Mouse (Mus musculus) forebrain, embryonic 14.5 days (tissue): ENCODE results near the gene Antxr1. TPM values are rescaled to one million over a fixed set of nuclear protein-coding genes. Genes with fewer than 3 reads are reported as not detected.

ENCODE experiments used
- ATAC-seq: fragments of 200-750 bp; cut with Nextera tagmentation; 2 replicates; pipeline ENCODE4 v1.8.0; 2017; ENCODE audit warnings: mild to moderate bottlenecking, moderate library complexity
- DNase-seq: peaks from one replicate; pipeline ENCODE4 v3.0.0-alpha.2; 2015; ENCODE audit warnings: low spot score
- H3K27ac ChIP-seq: fragments of 300-500 bp; sonication (generic); 2 replicates; pipeline ENCODE4 v1.5.1; 2014; ENCODE audit warnings: low read depth, mild to moderate bottlenecking, control low read depth, low read length, moderate library complexity
- H3K27me3 ChIP-seq: fragments of 300-500 bp; sonication (generic); replicated peaks from 2 replicates; pipeline ENCODE4 v1.6.1; 2014; ENCODE audit warnings: low read length, control low read depth, mixed read lengths; ENCODE audit not compliant: control insufficient read depth, insufficient read depth
- H3K36me3 ChIP-seq: fragments of 300-500 bp; sonication (generic); 2 replicates; pipeline ENCODE4 v1.6.1; 2014; ENCODE audit warnings: low read length, control low read depth; ENCODE audit not compliant: control insufficient read depth, insufficient read depth
- H3K4me1 ChIP-seq: fragments of 300-500 bp; sonication (generic); 2 replicates; pipeline ENCODE4 v1.6.1; 2014; ENCODE audit warnings: antibody characterized with exemption, low read length, control low read depth; ENCODE audit not compliant: control insufficient read depth, insufficient read depth
- H3K4me2 ChIP-seq: fragments of 300-500 bp; sonication (generic); 2 replicates; pipeline ENCODE4 v1.6.1; 2014; ENCODE audit warnings: mild to moderate bottlenecking, control low read depth, low read length
- H3K4me3 ChIP-seq: fragments of 300-500 bp; sonication (generic); 2 replicates; pipeline ENCODE4 v1.5.1; 2014; ENCODE audit warnings: low read depth, low read length, control low read depth
- H3K9ac ChIP-seq: fragments of 300-500 bp; sonication (generic); 2 replicates; pipeline ENCODE4 v1.6.1; 2014; ENCODE audit warnings: mild to moderate bottlenecking, low read length, control low read depth, moderate library complexity
- H3K9me3 ChIP-seq: fragments of 300-500 bp; sonication (generic); replicated peaks from 2 replicates; pipeline ENCODE4 v1.6.1; 2016; ENCODE audit warnings: low read length, control low read depth, mixed read lengths; ENCODE audit not compliant: control insufficient read depth
- WGBS: fragments of 180-500 bp; shearing (Covaris S2); extraction: QIAGEN DNeasy Blood & Tissue Kit; methylation state at CpG from one replicate; pipeline ENCODE4 v1.1.7; 2014; 5-methylcytosine and 5-hydroxymethylcytosine counted together
- polyA plus RNA-seq: library from polyadenylated mRNA; unstranded; fragments of >200 nt; fragmentation: Nextera tagmentation; extraction: Ambion mirVana; gene quantifications from 2 replicates; pipeline ENCODE4 v1.2.1, GENCODE M21; 2014

The Antxr1 gene
- 1.9 and 2.3 TPM in 2 replicates for polyA plus RNA-seq

DNA sequence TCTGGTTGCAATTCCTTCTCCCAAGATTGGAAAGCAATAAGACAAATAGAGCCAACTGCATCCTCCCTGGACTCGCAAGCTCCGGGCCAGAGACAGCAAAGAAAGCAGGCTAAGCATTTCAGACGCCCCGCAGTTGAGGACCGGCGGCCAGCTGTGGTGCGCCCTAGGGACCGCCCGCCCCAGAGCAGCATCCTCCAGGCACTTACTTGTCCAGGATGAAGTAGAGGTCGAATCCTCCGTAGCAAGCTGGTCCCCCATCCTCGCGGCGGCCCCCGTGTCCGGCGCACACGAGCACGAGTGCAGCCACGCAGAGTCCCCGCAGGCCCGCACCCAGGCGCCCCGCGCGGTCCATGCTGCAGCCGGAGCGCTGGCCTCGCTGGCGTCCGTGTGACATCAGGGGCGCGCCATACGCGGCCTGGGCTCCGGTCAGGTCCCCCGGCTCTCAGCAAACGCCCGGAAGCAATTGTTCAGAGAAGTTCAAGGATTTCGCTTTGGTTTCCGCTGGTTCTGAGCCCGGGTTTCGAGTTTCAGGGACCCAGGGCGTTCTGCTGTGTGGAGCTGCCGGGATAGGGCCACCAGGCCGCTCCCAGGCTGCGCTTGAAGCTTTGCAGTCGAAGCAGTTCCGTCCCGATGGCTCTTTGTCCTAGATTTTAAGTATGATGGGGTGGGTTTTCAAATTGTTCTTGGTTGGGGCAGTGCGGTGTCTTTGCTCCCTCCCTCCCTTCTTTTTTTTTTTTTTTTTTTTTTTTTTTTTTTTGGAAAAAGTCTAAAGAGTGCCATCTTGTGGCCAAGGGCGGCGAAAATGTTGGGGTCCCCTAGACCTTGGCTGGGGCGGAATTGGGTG is at the start of gene Antxr1:
Gene Antxr1 (minus strand): TSS at position 731 of the 844 bp plus-strand sequence.
- under 1% methylated on average over 54 of the region's 54 CpGs for WGBS
- Histone ChIP-seq H3K4me3 (peak within 1 kb of the TSS; percentile 64), H3K27ac (peak within 1 kb of the TSS; percentile 24; the same call in 1 of the 2 replicates), H3K27me3 (no peaks in the 10 kb centered on the region), H3K9ac (peak within 1 kb of the TSS; percentile 84), H3K4me1 (peaks cover 14% of the 10 kb centered on the region), H3K36me3 (no peaks in the 10 kb centered on the region), H3K4me2 (peak within 1 kb of the TSS; percentile 92), H3K9me3 (no peaks in the 10 kb centered on the region)
- peak; percentile 69 for DNase-seq
- ATAC-seq, result peak; percentile 82

DNA sequence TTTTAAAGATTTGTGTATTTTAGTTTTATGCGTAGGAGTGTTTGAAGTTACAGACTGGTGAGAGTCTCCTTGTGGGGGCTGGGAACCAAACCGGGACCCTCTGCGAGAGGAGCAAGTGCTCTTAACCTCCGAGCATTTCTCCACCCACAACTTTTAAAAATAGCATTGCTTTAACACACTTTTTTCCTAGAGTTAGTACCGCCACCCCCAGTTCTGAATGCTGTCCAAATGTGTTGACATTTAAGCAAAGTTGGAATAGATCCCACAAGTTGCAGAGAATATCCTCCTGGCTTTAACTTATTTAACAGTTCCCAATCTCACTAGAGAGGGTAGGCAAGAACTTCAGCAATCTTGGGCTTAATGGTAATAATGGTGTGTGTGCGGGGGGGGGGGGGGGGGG is 49.1 kb upstream of the Antxr1 start:
- Histone ChIP-seq H3K4me1 (no peaks in the 10 kb centered on the region), H3K9me3 (no peaks in the 10 kb centered on the region), H3K36me3 (no peaks in the 10 kb centered on the region), H3K9ac (no peak overlapping the region), H3K27ac (no peak overlapping the region), H3K27me3 (no peaks in the 10 kb centered on the region), H3K4me3 (no peak overlapping the region), H3K4me2 (no peak overlapping the region; the same call in 1 of the 2 replicates)
- 56% methylated on average over 5 of the region's 6 CpGs for WGBS
- ATAC-seq (no peak), DNase-seq (peak; percentile 33)

DNA sequence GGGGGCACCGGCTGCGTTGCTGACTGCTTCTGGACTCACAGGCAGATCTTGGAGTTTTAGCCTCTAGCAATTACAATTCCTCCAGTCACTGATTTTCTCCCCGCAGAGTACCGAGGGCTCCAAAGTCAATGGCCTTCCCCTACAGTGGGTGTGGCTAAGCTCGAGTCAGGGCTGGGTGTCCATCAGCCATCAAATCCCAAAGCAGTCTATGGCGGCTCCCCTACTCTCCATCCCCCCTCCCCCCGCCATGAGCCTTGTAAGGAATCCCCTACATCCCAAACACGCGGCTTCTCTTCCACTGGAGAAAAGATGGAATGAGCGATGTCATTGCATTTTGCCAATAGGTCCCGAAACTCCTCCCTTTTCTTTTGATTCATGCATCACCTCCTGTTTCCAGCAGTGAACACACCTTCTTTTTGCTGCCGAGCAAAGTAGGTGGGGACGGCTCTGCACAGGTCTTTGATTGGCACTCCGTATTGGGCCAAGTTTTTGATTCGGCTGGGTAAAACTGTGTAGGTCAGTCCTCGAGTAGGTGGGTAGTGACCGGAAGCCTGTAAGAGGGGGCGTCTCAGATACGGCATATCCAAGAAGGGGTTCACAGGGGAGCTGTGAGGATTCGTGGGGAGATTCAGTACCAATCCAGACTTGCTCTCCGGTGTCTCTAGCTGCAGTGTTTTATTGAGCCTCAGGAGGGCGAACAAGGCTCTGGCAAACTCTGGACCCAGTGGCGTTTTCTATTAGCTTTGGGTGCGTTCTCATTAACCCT is 48.5 kb upstream of the Antxr1 start:
- H3K27me3 ChIP-seq, result no peaks in the 10 kb centered on the region
- ATAC-seq (peak; percentile 32; the same call in 1 of the 2 replicates), DNase-seq (peak; percentile 54)
- H3K4me2 ChIP-seq, result peak overlapping the region; percentile 57
- no peaks in the 10 kb centered on the region for H3K9me3 ChIP-seq
- WGBS, result 6% methylated on average over 24 of the region's 24 CpGs
- H3K4me3 ChIP-seq, result peak overlapping the region; percentile 23
- peak overlapping the region; percentile 46; the same call in 1 of the 2 replicates for H3K9ac ChIP-seq
- no peaks in the 10 kb centered on the region for H3K4me1 ChIP-seq
- no peaks in the 10 kb centered on the region for H3K36me3 ChIP-seq
- H3K27ac ChIP-seq, result no peak overlapping the region

DNA sequence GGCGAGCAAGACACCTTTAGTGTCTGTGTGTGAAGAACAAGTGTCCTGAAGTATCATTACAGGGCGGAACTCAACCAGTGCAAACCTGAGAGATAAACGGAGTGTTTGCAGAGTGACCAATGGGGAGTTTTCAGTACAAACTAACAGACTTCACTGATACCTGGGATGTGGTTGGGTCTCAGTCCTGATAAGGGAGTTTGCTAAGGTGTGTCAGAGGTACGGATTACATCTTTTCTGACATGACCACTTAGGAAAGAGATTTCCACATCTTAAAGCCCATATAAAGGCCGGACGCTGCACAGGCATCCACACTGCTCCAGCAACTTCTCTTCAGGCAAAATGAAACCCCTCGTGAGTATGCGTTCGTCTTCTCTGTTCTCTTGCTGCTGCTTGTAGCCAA is 37.4 kb upstream of the Antxr1 start, which contains the start of gene Gkn2:
Gene Gkn2 (plus strand): TSS at position 301 of the 400 bp plus-strand sequence.
- no peak within 1 kb of the TSS for H3K4me3 ChIP-seq
- no peak within 1 kb of the TSS for H3K9ac ChIP-seq
- no peaks in the 10 kb centered on the region for H3K36me3 ChIP-seq
- no peaks in the 10 kb centered on the region for H3K9me3 ChIP-seq
- no peaks in the 10 kb centered on the region for H3K27me3 ChIP-seq
- H3K27ac ChIP-seq, result no peak within 1 kb of the TSS
- H3K4me2 ChIP-seq, result no peak within 1 kb of the TSS
- DNase-seq, result no peak
- no peaks in the 10 kb centered on the region for H3K4me1 ChIP-seq
- WGBS, result 91% methylated on average over 9 of the region's 9 CpGs
- no peak for ATAC-seq

DNA sequence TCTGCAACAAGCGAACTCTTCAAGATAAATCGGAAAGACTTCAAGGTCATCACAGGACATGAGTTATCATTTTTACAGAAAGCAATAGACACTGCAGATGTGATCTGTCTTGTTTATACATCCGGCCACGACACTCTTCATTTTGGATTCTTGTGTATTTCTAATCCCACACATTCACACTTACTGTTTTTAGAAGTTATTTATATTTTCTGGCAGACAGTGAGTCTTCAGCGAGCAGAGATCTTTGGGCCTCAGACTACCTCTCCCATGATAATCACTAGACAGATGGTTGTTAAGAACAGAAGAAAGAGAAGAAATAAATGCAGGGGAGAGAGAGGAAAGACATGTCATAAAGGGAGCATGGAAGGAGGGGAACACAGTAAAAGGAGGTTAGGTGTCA is 33.6 kb upstream of the Antxr1 start:
- DNase-seq (no peak), ATAC-seq (no peak)
- 89% methylated on average over 5 of the region's 5 CpGs for WGBS
- Histone ChIP-seq H3K9ac (no peak overlapping the region), H3K27ac (no peak overlapping the region), H3K36me3 (no peaks in the 10 kb centered on the region), H3K27me3 (no peaks in the 10 kb centered on the region), H3K4me1 (no peaks in the 10 kb centered on the region), H3K4me3 (no peak overlapping the region), H3K9me3 (no peaks in the 10 kb centered on the region), H3K4me2 (no peak overlapping the region)

DNA sequence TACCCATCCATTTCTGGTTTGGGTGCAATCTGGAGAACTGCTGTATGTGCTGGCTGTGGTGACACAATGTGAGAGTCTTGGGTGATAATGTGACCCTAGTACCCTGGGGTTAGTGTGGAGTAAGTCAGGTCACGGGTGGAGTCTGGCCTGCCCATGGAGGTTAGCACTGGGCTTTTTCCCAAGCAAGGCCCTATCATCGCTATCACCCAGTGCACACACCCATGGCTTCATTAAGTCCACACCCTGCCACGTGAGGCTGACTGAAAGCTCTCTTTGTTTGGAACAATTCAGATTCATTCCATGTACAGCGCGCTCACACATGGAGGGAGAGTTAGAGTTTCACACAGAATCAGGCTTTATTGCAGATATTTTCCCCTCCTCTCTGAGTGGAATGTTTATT is 18.8 kb upstream of the Antxr1 start:
- DNase-seq (peak; percentile 14), ATAC-seq (no peak)
- 58% methylated on average over 5 of the region's 5 CpGs for WGBS

DNA sequence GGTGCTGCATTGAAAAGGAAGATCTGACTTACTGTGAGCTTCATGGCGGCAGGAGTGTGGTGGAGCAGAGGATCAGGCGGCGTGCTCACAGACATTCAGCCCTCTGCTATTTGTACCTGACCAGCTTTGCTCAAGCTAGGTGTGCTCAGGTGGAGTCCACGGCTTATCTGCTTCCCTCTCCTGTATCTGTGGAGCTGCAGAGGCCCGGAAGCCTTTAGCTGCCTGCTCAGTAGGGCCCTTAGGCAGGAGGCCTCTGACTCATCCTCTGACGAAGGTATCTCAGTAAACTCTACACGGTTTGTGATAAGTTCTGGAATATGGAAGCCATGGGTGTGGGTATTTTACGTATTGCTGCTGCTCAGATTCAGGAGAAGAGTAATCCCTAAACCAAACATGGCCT is 15.2 kb upstream of the Antxr1 start, which contains the start of gene Gkn1:
Gene Gkn1 (minus strand): TSS at position 114 of the 400 bp plus-strand sequence.
- WGBS, result 93% methylated on average over 8 of the region's 8 CpGs
- Histone ChIP-seq H3K4me1 (no peaks in the 10 kb centered on the region), H3K4me3 (no peak within 1 kb of the TSS), H3K27me3 (no peaks in the 10 kb centered on the region), H3K9ac (no peak within 1 kb of the TSS), H3K27ac (no peak within 1 kb of the TSS), H3K4me2 (no peak within 1 kb of the TSS), H3K36me3 (no peaks in the 10 kb centered on the region), H3K9me3 (no peaks in the 10 kb centered on the region)
- ATAC-seq (no peak), DNase-seq (no peak)

More for the DNA sequence above, 18.8 kb upstream of the Antxr1 start:
- Histone ChIP-seq H3K9ac (no peak overlapping the region), H3K4me3 (no peak overlapping the region), H3K36me3 (no peaks in the 10 kb centered on the region), H3K27ac (no peak overlapping the region), H3K9me3 (no peaks in the 10 kb centered on the region), H3K27me3 (no peaks in the 10 kb centered on the region), H3K4me1 (no peaks in the 10 kb centered on the region), H3K4me2 (no peak overlapping the region)

DNA sequence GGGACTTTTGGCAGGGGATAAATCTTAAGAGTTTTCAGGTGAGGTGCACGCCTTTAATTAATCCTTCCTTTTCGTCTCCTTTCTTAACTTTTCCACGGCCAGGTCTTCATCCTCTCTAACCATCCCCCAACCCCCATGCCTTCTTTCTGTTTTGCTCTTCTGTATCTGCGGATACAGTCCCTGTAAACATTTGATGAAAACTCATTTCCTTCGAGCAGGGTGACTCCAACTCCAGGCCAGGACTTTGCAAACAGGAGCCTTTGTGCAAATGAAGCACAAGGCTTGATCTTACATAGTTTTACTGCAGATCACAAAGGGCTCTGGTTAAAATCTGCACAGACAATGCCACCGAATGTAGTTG is 294 bp upstream of the Antxr1 start:
- Histone ChIP-seq H3K4me3 (peak overlapping the region; percentile 64; the same call in 1 of the 2 replicates), H3K27ac (no peak overlapping the region), H3K9ac (no peak overlapping the region), H3K27me3 (no peaks in the 10 kb centered on the region), H3K4me2 (no peak overlapping the region; the same call in 1 of the 2 replicates), H3K9me3 (no peaks in the 10 kb centered on the region), H3K4me1 (peaks cover 14% of the 10 kb centered on the region), H3K36me3 (no peaks in the 10 kb centered on the region)
- ATAC-seq, result no peak
- DNase-seq, result no peak
- WGBS, result 31% methylated on average over 6 of the region's 6 CpGs
